Mouse (Mus musculus) cerebellum, adult (tissue): Measurements from ENCODE around the gene Aspg.

Experiments
- ATAC-seq: cut with Nextera tagmentation; 2 replicates; pipeline ENCODE4 v1.9.2; 2017; ENCODE audit warnings: mild to moderate bottlenecking, moderate library complexity, mixed read lengths; ENCODE audit not compliant: insufficient number of reproducible peaks, low FRiP score, low TSS enrichment

The Aspg gene

GRCm38 (mm10) chr12:112145875-112146651, 39.6 kb downstream of the Aspg start, which contains the start of gene Kif26a:
Kif26a (plus strand) TSS chr12:112146208.
- no peak for ATAC-seq

GRCm38 (mm10) chr12:112147365-112147764, 40.9 kb downstream of the Aspg start:
- ATAC-seq, result no peak

GRCm38 (mm10) chr12:112150011-112150410, 43.5 kb downstream of the Aspg start:
- no peak for ATAC-seq

- ATAC-seq, result no peak
These were observed 44.9 kb downstream of the Aspg start for GRCm38 (mm10) chr12:112151244-112151979.

- ATAC-seq, result no peak
These were observed 45.5 kb downstream of the Aspg start for GRCm38 (mm10) chr12:112151980-112152362.

- no peak for ATAC-seq
These were observed 47.1 kb downstream of the Aspg start for GRCm38 (mm10) chr12:112153597-112153996.

GRCm38 (mm10) chr12:112154476-112154875, 48.0 kb downstream of the Aspg start:
- no peak for ATAC-seq

GRCm38 (mm10) chr12:112155218-112156051, 49.0 kb downstream of the Aspg start:
- ATAC-seq, result no peak

GRCm38 (mm10) chr12:112156804-112157203, 50.3 kb downstream of the Aspg start:
- ATAC-seq, result no peak

GRCm38 (mm10) chr12:112158246-112158645, 51.8 kb downstream of the Aspg start:
- ATAC-seq, result no peak

- ATAC-seq, result no peak
These were observed 52.3 kb downstream of the Aspg start for GRCm38 (mm10) chr12:112158784-112159183.

GRCm38 (mm10) chr12:112163981-112164839, 57.7 kb downstream of the Aspg start:
- ATAC-seq, result no peak

GRCm38 (mm10) chr12:112164840-112165219, 58.4 kb downstream of the Aspg start:
- no peak for ATAC-seq

- ATAC-seq, result no peak
These were observed 62.8 kb downstream of the Aspg start for GRCm38 (mm10) chr12:112169240-112169639.

- ATAC-seq, result no peak
These were observed 64.4 kb downstream of the Aspg start for GRCm38 (mm10) chr12:112170671-112171574.

GRCm38 (mm10) chr12:112171657-112172056, 65.2 kb downstream of the Aspg start:
- ATAC-seq, result no peak

- ATAC-seq, result no peak
These were observed 65.7 kb downstream of the Aspg start for GRCm38 (mm10) chr12:112172214-112172613.
